Mouse (Mus musculus) 3134 (cell line): ENCODE results near the gene Bst1.

Source experiments
- DNase-seq: peaks from one replicate; pipeline ENCODE4 v3.0.0-alpha.2; 2011; ENCODE audit warnings: low spot score; ENCODE audit not compliant: insufficient read length; ENCODE audit errors: extremely low read depth

The Bst1 gene

DNA sequence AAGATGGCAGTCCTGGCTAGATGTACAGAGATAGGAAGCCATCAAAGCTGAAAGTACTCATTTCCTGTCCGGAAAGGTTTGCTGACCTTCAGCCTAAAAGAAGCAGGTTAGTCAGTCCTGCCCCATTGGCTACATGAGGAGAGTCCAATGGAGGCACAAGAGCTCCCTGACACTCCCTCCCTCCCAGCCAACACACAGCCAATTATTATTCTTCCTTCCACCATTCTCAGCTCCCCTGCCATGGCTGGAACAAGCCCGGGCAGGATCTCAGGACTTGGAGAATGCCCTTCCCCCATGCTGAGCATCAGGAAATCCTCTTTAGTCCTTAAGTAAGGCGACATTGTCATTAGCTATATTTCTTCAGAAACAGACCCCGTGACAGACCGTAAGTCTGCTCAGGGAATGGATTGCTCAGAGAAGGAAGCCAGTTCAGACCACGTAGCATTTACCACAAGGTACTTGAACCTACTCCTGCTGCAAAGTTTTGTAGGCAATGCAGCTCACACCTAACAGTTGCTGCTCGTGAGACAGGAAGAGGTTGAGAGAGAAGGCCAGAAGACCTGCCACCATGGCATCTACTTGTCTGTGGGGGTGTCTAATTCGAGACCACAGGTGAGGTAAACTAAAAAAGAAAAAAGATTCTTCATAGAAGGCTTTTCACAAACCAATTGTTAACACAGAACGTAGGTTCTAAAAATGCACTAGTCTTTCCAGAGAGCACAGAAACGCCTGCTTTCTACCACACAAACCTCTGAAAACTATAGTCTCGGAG lies 34.6 kb downstream of the Bst1 start:
- DNase-seq: no peak

DNA sequence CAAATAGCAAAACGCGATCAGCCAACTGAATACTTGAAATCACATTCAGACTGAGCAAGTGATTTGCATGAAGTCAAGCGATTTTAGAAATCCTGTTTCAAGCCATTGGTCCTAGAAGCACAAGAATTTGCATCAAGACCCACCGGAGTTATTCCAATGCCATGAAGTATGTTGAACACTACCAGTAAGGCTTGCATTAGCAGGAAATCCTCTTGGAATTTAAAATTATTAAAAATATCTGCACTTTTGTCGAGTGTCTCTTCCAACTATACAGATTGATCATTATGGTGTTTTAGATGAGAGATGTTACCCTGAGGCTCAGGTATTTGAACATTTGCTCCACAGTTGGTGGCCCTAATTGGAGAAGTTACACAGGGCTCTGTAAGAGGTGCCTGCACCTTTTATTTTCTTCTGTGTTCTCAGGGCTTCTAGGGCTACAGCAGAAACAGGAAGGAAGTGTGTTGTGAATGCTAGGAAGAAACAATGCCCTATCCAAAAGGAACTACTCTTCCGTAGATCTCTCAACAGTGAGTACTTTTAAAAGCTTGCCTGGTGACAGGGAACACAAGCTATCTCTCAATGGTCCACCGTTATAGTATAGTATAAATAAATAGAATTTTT lies 35.3 kb downstream of the Bst1 start:
- no peak for DNase-seq

DNA sequence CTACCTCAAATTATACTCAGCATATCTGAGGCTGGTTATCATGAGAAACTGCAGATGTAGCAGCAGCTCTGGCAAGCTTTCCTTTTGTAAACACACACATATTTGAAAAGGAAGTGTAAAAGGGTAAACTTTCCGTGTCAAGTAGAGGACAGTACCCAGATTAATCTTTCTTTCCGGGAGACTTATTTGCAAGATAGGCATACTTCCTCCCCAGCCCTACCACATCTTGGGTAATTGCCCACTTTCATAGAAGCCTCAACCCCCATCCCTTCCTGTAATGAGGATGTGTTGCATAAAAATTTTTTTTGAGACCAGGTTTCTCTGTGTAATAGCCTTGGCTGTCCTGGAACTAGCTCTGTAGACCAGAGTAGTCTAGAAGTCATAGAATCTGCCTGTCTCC lies 37.1 kb downstream of the Bst1 start:
- no peak for DNase-seq

DNA sequence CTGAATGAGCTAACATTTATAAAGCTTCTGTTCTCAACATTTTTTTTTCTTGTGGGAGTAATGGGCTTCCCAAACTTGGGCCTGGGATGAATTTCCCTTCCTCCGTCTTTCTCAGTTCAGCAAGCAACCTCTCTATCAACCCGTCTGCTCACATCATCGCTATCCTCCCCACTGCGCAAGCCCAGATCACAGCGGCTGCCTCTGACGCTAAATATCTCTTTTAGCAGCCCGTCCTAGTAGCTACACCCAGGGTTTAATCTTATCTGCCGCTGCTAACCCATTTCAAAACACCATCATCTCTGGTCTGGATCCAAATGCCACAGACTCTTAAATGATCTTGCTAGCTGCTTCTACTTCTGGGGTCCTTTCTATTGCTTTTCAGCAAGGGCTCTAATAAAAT lies 41.0 kb downstream of the Bst1 start:
- no peak for DNase-seq

DNA sequence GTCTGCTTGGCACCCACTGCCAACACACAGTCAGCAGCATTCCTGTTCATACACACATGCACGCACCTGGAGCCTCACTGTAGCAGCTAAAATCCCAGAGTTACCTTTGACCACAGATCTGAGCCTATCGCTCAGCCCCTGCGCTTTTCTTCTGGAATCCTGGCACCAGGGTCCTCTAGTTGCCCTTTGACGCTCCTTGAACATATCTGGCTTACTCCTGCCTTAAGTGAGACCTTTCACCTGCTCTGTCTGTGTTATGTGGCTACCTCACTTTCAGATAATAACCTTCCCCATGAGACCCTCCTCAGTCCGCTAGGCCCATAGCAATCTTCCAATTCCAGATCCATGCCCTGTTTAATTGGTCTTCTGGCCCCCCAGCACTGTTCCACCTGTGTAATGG lies 41.4 kb downstream of the Bst1 start:
- no peak for DNase-seq

DNA sequence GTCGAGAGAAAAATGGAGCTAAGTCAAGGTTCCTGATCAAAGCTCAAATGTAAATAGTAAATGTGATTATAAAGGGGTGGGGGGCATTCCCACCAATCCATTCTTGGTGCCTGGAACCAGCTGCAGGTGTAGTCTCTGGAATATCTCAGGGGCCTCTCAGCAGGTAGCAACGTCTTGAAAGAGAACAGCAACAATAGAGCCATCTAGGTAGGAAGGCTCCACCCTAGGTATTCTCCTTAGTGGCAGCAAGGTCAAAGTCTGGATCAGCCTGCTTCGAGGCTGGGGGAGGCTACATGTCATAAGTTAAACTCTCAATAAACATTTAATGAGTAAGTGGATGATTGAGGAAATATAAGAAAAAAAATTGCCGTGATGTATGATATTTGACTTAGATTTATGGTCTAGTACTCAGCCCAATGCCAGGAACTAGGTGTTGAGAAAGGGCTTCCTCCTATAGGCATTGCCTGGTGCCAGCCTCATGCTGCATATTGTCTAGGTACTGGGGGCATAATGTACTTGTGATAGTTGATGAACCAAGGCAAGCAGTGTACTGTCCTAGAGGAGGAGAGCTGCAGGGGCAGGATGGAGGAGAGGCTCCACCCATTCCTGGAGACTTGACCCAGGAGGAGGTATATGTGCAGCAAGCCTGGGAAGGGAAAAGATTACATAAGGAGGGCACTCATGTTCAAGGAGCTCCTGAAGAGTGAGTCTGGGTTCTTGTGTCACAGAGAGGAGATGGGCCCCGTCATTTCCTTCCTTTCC lies 42.2 kb downstream of the Bst1 start:
- DNase-seq: no peak

DNA sequence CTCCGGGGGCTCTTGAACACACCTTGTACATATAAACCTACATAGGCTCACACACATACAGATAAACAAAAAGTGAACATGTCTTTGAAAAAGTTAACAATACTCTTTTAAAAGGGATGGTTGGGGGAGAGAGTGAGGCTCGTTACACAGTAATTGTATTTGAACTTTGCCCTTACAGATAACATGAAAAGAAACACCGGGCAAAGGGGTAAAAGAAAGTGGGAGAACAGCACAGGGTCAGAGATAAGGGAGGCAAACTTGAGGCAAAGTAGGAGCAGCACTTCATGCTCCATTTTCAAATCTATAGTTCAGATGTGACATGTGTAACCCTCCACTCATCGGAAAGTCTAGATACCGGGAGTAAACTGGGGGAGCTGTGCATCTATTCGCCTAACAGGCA lies 45.0 kb downstream of the Bst1 start:
- DNase-seq: no peak

DNA sequence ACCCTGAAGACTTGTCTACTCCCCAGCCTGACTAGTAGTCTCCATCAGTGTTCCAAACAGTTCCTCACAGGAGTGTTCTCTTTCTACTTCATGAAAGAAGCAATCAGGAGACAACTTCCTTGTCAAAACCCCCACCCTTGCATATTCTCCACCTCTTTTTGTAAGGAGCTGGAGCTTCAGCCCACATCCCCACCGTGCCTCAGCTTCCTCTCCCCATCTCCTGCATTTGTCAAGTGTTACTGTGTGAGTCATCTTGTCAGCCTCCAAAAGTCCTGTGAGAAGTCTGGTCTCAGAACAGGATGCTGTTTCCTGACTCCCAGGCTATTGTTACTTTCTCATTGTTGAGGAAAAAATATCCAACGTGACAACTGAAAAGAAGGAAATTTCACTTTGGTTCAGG lies 46.6 kb downstream of the Bst1 start:
- DNase-seq: no peak

DNA sequence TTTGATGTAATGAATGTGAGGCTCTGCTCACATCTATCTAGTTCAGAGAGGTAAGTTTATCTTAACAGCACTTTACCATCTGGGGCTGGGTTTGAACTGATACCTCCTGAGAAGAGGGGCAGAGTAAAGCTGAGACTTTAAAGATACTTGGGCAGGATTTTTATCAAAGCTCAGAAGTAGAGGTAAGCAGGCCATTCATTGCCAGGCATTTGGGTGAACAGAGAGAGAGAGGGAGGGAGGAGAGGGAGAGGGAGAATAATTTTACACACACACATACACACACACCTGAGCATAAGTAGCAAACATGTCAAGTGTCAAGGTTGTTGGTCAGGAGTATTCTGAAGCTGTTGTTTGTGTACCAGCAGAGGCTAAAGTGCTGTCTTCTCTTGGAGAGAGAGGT lies 49.6 kb downstream of the Bst1 start, which contains the start of gene Cd38:
Cd38 (plus strand) TSS at position 301 of the 400 bp plus-strand sequence.
- no peak for DNase-seq

DNA sequence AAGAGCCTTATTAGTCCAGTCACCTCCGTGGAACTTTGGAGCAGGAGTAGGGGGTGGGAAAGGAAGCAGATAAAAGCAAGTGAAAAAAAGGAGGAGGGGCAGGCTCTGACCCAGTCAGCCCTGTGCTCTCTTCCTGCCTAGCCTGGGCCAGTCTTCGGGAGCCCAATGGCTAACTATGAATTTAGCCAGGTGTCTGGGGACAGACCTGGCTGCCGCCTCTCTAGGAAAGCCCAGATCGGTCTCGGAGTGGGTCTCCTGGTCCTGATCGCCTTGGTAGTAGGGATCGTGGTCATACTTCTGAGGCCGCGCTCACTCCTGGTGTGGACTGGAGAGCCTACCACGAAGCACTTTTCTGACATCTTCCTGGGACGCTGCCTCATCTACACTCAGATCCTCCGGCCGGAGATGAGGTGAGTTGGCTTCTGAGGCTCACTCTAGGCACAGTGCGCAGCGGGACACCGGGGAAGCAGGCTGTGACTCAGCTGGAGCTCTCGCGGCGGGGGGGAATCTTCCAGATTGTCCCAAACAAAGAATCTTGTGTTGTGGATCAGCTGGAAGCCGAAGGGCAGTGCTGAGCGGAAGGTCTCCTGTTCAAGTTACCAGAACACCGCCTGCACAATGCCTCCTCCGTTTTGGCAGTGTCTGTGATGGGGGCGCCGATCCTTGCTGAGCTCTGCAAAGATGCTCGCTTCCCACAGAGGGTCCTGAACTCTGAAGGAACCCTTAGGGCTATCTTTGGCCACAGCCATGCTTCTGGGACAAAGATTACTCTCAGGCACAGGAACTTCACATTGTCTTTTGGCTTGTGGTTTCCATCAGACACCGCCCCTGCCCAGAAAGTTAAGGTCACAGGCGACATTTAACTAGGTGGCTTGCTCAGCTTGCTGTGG lies 50.3 kb downstream of the Bst1 start:
- DNase-seq: no peak

DNA sequence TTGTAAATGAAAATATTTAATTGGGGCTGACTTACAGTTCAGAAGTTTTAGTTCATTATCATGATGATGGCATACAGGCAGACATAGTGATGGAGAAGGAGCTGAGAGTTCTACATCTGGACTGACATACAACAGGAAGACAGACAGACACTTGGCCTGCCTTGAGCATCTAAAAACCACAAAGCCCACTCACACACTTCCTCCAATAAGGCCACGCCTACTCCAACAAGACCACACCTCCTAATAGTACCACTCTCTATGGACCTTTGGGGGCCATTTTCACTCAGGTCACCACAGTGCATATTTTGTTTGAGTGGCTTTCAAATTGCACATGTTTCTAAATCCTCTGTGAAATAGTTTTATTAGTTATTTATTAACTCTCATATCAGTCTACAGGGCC lies 53.2 kb downstream of the Bst1 start:
- no peak for DNase-seq

DNA sequence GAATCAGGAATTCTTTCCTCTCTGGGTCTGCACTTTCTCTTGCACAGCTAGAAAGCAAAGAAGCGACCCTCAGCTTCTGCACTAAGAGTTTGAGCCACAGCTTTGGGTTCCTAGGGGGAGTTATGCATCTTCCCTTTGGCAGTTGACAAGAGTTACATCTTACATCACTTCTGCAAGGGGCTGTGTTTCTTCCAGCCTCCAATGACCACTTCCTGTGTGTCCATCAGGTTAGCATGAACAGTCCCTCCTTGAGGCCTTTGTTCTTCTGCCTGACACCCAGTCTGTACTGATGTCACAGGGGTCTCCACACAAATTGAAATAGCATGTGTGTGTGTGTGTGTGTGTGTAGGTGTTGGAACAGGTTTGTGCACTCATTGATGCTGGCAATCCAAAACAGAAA lies 54.0 kb downstream of the Bst1 start:
- DNase-seq: no peak

DNA sequence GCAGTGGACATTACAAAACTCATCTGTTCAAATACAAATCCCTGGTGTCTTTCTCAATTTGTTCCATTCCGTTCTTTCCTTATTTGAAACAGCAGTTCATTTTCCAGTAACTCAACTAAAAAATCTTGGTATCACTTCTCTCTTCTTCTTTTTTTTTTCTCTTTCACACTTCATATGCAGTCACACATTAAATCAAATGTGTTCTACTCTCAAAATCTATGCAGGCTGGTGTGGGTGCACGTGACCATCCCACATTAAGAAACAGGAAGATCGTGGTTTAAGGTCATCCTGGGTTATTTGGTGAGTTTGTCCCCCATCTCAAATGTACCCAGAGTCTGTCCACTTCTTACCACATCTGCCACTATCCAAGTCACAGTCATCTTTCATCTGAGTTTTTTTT lies 63.3 kb downstream of the Bst1 start:
- DNase-seq: no peak

DNA sequence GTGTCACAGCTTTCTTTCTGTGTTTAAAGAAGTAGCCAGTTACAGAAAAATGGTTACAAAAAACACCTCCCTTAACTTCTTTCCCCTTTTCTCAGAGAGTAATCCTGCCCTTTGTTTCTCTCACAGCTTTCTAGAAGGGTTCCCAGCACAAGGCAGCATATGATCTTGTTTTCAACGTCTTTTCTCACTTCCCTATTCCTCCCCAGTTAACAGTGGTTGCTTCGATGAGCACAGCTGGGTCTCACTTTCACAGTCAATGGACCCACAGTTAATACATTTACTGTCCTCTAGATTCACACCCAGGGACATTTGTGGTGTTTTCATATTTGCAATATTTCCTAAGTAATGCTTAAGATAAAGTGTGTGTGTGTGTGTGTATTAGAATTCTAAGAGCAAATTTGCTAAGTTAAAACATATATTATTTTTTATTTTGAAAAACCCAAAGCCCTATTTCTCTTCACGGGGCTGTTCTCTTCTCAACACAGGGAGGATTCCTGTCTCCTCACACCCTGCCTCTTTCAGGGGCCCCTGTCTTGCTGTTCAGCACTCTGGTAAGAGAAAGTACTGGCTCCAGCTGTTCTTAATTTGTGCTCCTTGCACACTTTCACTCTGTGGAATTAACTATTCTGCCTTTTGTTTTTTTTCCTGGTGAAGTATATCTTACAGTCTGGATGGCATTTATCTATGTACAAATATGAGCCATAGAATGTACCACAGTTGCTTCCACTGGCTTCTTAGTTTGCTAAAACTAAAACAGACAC lies 66.6 kb downstream of the Bst1 start:
- DNase-seq: no peak

DNA sequence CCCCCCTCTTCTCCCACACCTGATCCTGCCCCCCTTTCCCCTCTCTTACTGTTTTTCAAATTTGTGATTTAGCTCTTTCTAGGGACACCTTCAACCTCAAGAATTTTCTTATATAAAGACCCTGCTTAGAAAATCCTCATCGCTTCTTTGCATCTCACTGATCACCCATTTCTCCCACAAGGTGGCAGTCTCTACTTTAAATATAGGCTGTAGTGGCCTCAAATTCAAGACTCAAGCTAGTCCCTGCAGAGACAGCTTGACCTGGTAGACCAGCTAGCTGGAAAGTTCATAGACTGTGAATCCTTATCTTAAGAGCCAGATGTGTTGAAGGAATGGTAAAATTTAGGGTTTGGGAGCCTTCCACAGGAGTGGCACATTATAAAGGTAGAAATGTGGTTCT lies 73.7 kb downstream of the Bst1 start:
- no peak for DNase-seq
